Mouse (Mus musculus) kidney, adult 2 months (tissue): Measurements from ENCODE around the gene Nacc1.

Experiments used
- CTCF ChIP-seq: fragments of 200-500 bp; conservative IDR thresholded peaks from 2 replicates; pipeline ENCODE4 v1.5.1; 2011; ENCODE audit warnings: low read depth, mild to moderate bottlenecking, control low read depth, low read length, moderate library complexity, mixed read lengths; ENCODE audit not compliant: insufficient read depth, insufficient read length
- POLR2A ChIP-seq: fragments of 200-500 bp; IDR thresholded peaks from one replicate; pipeline ENCODE4 v1.6.1; 2011; ENCODE audit warnings: low read depth, low read length, control low read depth

GRCm38 (mm10) chr8:84641578-84642361 lies 45.9 kb downstream of the Nacc1 start:
- no peak for TF ChIP-seq CTCF
- no peak for TF ChIP-seq POLR2A
